Mouse (Mus musculus) limb, embryonic 13.5 days (tissue): ENCODE data around the gene Chia1. TPM values are rescaled to one million over a fixed set of nuclear protein-coding genes. Genes with fewer than 3 reads are reported as not detected.
"Not testable (repeated sequence)": the region's sequence is repeated elsewhere in the genome, so short reads cannot be mapped to it uniquely, and the experiment has no call there.

Source experiments
- ATAC-seq: fragments of 200-750 bp; cut with Nextera tagmentation; 2 replicates; pipeline ENCODE4 v1.8.0; 2017; ENCODE audit warnings: low read depth, moderate number of reproducible peaks, moderate TSS enrichment; ENCODE audit not compliant: low FRiP score
- H3K27ac ChIP-seq: fragments of 300-500 bp; sonication (generic); 2 replicates; pipeline ENCODE4 v1.5.1; 2015; ENCODE audit warnings: inconsistent platforms, mild to moderate bottlenecking, moderate library complexity
- H3K27me3 ChIP-seq: fragments of 300-500 bp; sonication (generic); 2 replicates; pipeline ENCODE4 v1.6.1; 2015; ENCODE audit warnings: mild to moderate bottlenecking, inconsistent platforms
- H3K36me3 ChIP-seq: fragments of 300-500 bp; sonication (generic); 2 replicates; pipeline ENCODE4 v1.6.1; 2015; ENCODE audit warnings: inconsistent platforms, mild to moderate bottlenecking, moderate library complexity
- H3K4me1 ChIP-seq: fragments of 300-500 bp; sonication (generic); 2 replicates; pipeline ENCODE4 v1.6.1; 2015; ENCODE audit warnings: inconsistent platforms
- H3K4me2 ChIP-seq: fragments of 300-500 bp; sonication (generic); replicated peaks from 2 replicates; pipeline ENCODE4 v1.6.1; 2015; ENCODE audit warnings: inconsistent platforms, mild to moderate bottlenecking, moderate library complexity
- H3K4me3 ChIP-seq: fragments of 300-500 bp; sonication (generic); 2 replicates; pipeline ENCODE4 v1.5.1; 2015; ENCODE audit warnings: moderate library complexity, mild to moderate bottlenecking, inconsistent platforms
- H3K9ac ChIP-seq: fragments of 300-500 bp; sonication (generic); 2 replicates; pipeline ENCODE4 v1.6.1; 2015; ENCODE audit warnings: mild to moderate bottlenecking, inconsistent platforms
- H3K9me3 ChIP-seq: fragments of 300-500 bp; sonication (generic); 2 replicates; pipeline ENCODE4 v1.6.1; 2016; ENCODE audit warnings: inconsistent platforms
- WGBS: fragments of 180-500 bp; shearing (Covaris S2); methylation state at CpG from one replicate; pipeline ENCODE4 v1.1.7; 2015; 5-methylcytosine and 5-hydroxymethylcytosine counted together
- polyA plus RNA-seq: library from polyadenylated mRNA; unstranded; fragments of >200 nt; fragmentation: Nextera tagmentation; extraction: Ambion mirVana; gene quantifications from 2 replicates; pipeline ENCODE4 v1.2.1, GENCODE M21; 2015

The Chia1 gene
- not detected in 2 replicates for polyA plus RNA-seq

DNA sequence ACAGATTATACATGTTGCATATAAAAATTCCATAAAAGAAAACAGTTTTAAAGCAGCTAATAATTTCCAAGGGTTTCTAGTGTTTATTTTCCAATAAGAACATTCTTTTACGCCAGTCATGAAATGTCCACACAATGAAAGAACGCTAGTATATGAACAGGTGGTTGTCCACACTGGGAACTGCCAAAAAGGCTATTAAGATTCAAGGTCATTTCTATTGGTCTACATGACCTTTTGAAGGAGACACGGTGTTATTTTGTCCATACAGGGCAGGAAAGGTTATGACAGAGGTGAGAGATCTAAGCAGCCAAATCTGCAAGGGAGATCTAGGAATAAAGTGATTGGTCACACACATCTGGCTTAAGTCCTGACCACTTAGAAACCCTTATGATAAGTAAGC, at the start of gene Chia1:
Chia1 (plus strand) TSS at position 301 of the 400 bp plus-strand sequence.
- H3K9ac ChIP-seq: no peak within 1 kb of the TSS
- H3K9me3 ChIP-seq: no peaks in the 10 kb centered on the region
- no peak within 1 kb of the TSS for H3K4me3 ChIP-seq
- no peaks in the 10 kb centered on the region for H3K27me3 ChIP-seq
- no peak for ATAC-seq
- H3K4me2 ChIP-seq: no peak within 1 kb of the TSS
- no peaks in the 10 kb centered on the region for H3K36me3 ChIP-seq
- H3K27ac ChIP-seq: no peak within 1 kb of the TSS
- 82% methylated on average over 3 of the region's 3 CpGs for WGBS
- H3K4me1 ChIP-seq: no peaks in the 10 kb centered on the region

DNA sequence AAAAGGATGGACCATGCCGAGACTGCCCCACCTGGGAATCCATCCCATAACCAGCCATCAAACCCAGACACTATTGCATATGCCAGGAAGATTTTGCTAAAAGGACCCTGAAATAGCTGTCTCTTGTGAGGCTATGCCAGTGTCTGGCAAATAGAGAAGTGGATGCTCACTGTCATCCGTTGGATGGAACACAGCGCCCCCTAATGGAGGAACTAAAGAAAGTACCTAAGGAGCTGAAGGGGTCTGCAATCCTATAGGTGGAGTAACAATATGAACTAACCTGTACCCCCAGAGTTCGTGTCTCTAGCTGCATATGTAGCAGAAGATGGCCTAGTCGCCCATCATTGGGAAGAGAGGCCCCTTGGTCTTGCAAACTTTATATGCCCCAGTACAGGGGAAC, 45.3 kb upstream of the Chia1 start:
- not testable (repeated sequence) for H3K27me3 ChIP-seq, H3K9ac ChIP-seq
- 36% methylated on average over 5 of the region's 5 CpGs for WGBS

DNA sequence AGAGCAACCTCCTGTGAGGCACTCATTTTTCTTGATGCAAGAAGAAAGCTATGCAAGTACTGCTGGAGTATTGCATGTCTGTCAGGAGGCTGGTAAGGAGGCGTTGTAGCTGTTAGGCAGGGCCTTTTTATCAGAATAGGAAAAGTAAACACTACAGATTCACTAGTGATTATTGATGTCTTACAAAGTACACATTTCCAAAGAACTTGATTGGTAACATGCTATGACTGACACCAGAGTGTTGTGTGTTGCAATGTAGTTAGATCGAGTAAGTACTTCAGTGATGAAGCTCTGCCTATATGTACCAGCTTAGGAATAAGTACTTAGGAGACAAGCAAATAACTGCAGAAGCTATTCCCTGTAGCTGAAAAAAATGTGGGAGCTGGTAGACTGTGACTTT, 42.0 kb upstream of the Chia1 start:
- Histone ChIP-seq H3K9ac (no peak overlapping the region), H3K9me3 (0 out of 2 replicates have a peak, but pooled peaks cover 2% of the 10 kb centered on the region), H3K4me2 (no peak overlapping the region), H3K27me3 (no peaks in the 10 kb centered on the region), H3K4me1 (no peaks in the 10 kb centered on the region), H3K4me3 (no peak overlapping the region), H3K36me3 (no peaks in the 10 kb centered on the region), H3K27ac (no peak overlapping the region)
- 88% methylated on average over 2 of the region's 2 CpGs for WGBS
- no peak for ATAC-seq

More for the DNA sequence above, 45.3 kb upstream of the Chia1 start:
- H3K9me3 ChIP-seq, H3K36me3 ChIP-seq, H3K4me2 ChIP-seq, H3K4me3 ChIP-seq, H3K4me1 ChIP-seq, H3K27ac ChIP-seq, ATAC-seq: not testable (repeated sequence)

DNA sequence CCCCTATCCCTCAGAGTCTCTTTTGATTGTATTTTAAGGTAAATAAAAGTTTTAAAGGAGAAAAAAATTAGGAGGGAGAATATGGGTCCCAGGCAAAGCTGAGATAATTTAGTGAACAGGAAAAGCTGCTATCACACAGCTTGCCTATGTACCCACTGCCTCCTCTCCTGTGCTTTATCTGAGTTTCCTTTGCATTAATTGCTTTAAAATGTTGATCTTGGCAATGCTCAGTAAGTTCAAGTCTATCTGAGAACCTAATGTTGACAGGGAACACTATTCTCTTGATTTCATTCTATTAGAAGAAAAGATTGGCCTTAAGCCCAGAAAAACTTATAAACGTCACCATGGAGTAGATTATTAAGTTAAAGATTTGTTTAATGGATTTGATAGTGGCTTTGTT, 38.2 kb upstream of the Chia1 start:
- no peak for ATAC-seq
- Histone ChIP-seq H3K4me1 (no peaks in the 10 kb centered on the region), H3K9me3 (no peaks in the 10 kb centered on the region), H3K4me2 (no peak overlapping the region), H3K9ac (no peak overlapping the region), H3K4me3 (no peak overlapping the region), H3K36me3 (no peaks in the 10 kb centered on the region), H3K27ac (no peak overlapping the region), H3K27me3 (no peaks in the 10 kb centered on the region)
- WGBS: 72% methylated on average over 1 of the region's 1 CpGs

DNA sequence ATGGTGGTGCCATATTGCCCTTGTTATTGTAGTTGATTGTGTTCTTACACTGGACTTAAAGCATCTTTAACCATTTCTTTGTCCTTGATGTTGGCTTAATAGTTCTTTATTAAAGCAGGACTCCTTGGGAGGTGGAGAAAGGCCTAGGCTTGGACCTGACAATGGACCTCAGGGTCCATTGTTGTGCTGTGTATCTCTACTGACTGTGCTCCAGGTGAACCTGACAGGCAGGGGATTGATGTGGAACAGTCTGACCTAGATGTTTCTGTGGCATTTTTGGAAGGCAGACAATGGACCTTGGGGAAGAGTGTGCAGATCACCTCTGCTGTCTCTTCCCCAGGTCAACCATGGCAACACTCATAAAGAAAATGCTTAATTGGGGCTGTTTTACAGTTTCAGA, 14.0 kb downstream of the Chia1 start:
- Histone ChIP-seq H3K9me3 (peaks cover 47% of the 10 kb centered on the region), H3K9ac (no peak overlapping the region), H3K4me1 (no peaks in the 10 kb centered on the region), H3K27me3 (no peaks in the 10 kb centered on the region), H3K4me3 (no peak overlapping the region), H3K27ac (no peak overlapping the region), H3K4me2 (no peak overlapping the region), H3K36me3 (no peaks in the 10 kb centered on the region)
- ATAC-seq: no peak

DNA sequence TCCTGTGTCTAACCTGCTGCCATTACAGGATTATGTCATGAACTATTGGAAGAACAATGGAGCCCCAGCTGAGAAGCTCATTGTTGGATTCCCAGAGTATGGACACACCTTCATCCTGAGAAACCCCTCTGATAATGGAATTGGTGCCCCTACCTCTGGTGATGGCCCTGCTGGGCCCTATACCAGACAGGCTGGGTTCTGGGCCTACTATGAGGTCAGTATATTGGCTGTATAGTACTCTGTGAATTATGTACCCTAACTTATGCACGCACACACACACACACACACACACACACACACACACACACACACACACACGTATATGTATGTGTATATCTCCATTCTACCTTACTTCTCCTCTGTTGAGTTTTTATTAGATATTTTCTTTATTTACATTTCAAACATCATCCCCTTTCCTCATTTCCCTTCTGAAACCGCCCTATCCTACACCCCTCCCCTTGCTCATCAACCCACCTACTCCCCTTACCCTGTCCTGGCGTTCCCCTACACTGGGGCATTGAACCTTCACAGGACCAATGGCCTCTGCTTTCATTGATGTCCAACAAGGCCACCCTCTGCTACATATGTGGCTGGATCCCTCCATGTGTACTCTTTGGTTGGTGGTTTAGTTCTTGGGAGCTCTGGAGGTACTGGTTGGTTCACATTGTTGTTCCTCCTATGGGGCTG, 15.9 kb downstream of the Chia1 start:
- Histone ChIP-seq H3K27ac (no peak overlapping the region), H3K9ac (no peak overlapping the region), H3K4me3 (no peak overlapping the region), H3K9me3 (peaks cover 39% of the 10 kb centered on the region; the same call in 1 of the 2 replicates), H3K4me2 (no peak overlapping the region), H3K4me1 (no peaks in the 10 kb centered on the region), H3K36me3 (no peaks in the 10 kb centered on the region), H3K27me3 (no peaks in the 10 kb centered on the region)
- ATAC-seq: peak; percentile 37; the same call in 1 of the 2 replicates
- WGBS: 70% methylated on average over 4 of the region's 4 CpGs

DNA sequence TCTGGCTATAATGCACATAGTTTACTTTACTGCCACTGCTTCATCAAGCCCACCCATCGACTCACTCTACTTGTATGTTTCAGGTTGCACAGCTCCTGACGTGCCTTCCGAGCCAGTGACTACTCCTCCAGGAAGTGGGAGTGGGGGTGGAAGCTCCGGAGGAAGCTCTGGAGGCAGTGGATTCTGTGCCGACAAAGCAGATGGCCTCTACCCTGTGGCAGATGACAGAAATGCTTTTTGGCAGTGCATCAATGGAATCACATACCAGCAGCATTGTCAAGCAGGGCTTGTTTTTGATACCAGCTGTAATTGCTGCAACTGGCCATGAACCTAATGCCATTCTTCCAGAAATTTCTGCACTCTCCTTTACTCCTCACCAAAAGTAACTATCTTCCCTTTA, 18.7 kb downstream of the Chia1 start:
- WGBS: 79% methylated on average over 5 of the region's 5 CpGs
- no peaks in the 10 kb centered on the region for H3K27me3 ChIP-seq
- no peak overlapping the region for H3K4me3 ChIP-seq
- ATAC-seq: no peak
- no peak overlapping the region for H3K9ac ChIP-seq
- H3K4me1 ChIP-seq: no peaks in the 10 kb centered on the region
- no peaks in the 10 kb centered on the region for H3K36me3 ChIP-seq
- peaks cover 41% of the 10 kb centered on the region for H3K9me3 ChIP-seq
- no peak overlapping the region for H3K4me2 ChIP-seq
- no peak overlapping the region for H3K27ac ChIP-seq

DNA sequence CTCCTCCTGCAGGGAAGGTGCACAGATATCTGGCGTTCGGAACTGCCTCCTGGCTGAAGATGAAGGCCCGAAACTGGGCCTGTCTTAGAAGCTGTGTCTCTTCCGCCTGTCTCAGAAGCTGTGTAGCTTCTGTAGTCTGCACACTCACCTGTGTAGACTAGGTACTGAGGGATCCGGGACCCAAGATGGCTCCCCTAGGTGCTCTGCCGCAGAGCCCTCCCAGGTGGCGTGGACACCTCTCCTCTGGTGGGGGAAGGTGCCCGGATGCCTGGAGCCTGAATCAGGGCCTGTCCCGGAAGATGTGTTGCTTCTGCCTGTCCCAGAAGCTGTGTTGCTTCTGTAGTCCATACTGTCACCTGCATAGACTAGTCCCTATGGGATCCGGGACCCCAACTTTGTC, 31.1 kb downstream of the Chia1 start:
- ATAC-seq: peak; percentile 11; the same call in 1 of the 2 replicates
- Histone ChIP-seq H3K4me1 (no peaks in the 10 kb centered on the region), H3K9me3 (peaks cover 30% of the 10 kb centered on the region), H3K27ac (no peak overlapping the region), H3K27me3 (no peaks in the 10 kb centered on the region), H3K36me3 (no peaks in the 10 kb centered on the region), H3K4me3 (no peak overlapping the region), H3K9ac (no peak overlapping the region), H3K4me2 (no peak overlapping the region)
- 88% methylated on average over 10 of the region's 10 CpGs for WGBS

DNA sequence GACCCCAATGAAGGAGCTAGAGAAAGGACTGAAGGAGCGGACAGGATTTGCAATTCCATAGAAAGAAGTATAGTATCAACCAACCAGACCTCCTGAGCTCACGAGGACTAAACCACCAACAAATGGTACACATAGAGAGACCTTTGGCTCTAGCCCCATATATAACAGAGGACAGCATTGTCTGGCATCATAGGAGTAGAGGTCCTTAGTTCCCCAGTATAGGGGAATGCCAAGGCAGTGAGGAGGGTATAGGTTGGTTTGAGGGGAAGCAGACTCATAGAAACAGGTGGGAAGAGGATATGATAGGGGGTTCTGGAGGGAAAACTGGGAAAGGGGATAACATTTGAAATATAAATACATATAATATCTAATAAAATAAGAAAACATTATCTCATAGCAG, 41.4 kb downstream of the Chia1 start:
- Histone ChIP-seq H3K4me1 (no peaks in the 10 kb centered on the region), H3K27ac (no peak overlapping the region), H3K9ac (no peak overlapping the region), H3K27me3 (no peaks in the 10 kb centered on the region), H3K4me2 (no peak overlapping the region), H3K4me3 (no peak overlapping the region), H3K36me3 (no peaks in the 10 kb centered on the region), H3K9me3 (peaks cover 14% of the 10 kb centered on the region; the same call in 1 of the 2 replicates)
- WGBS: 85% methylated on average over 2 of the region's 2 CpGs
- ATAC-seq: no peak

DNA sequence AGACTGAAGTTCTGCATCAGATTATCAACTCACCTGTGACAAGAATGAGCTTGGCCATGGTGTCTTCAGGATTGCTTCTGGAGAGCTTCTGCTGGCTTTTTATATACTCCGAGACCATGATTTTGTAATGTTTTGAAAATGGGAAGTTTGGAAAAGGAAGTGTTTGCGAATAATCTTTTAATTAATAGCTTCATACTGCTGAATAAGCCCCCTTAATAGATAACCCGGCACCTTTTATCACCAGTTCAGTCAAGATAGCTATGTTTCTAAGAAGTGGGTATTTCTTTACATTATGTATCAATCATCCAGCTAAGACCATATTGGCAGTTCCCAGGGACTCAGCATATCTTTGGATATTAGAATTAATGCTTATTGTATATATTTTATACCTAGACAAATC, 54.4 kb downstream of the Chia1 start, which contains the start of gene Chil3:
Chil3 (minus strand) TSS at position 101 of the 400 bp plus-strand sequence.
- Histone ChIP-seq H3K4me3 (no peak within 1 kb of the TSS), H3K4me1 (no peaks in the 10 kb centered on the region), H3K27me3 (no peaks in the 10 kb centered on the region), H3K4me2 (no peak within 1 kb of the TSS), H3K9me3 (peaks cover 15% of the 10 kb centered on the region), H3K27ac (no peak within 1 kb of the TSS), H3K9ac (no peak within 1 kb of the TSS), H3K36me3 (no peaks in the 10 kb centered on the region)
- ATAC-seq: no peak
- 80% methylated on average over 3 of the region's 3 CpGs for WGBS

DNA sequence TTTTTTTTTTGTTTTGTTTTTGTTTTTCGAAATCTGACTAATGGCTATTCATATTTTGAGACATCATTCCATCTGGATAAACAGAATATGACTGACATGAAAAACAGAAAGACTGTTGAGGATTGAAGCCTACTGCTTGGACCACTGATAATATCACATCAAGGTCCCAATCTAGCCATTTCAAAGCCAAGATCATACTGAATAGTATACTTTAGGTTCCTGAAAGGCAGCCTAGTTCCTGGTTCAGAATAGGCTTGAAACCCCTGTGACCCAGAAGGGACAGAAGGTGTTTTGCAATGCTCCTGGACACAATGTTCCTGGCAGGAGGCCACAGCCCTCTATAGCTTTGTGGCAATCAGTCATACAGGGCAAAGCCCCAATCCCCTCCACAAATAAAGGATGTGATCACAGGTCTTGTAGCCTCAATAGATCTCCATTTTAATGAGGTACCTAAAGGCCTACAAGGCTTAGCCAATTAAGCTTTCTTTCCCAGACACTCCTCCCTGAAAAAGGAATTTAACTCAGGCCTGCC, 57.6 kb downstream of the Chia1 start:
- Histone ChIP-seq H3K4me1 (no peaks in the 10 kb centered on the region), H3K4me3 (no peak overlapping the region), H3K9me3 (peaks cover 18% of the 10 kb centered on the region), H3K27me3 (no peaks in the 10 kb centered on the region), H3K9ac (no peak overlapping the region), H3K4me2 (no peak overlapping the region), H3K27ac (no peak overlapping the region), H3K36me3 (no peaks in the 10 kb centered on the region)
- WGBS: 54% methylated on average over 1 of the region's 1 CpGs
- ATAC-seq: no peak

DNA sequence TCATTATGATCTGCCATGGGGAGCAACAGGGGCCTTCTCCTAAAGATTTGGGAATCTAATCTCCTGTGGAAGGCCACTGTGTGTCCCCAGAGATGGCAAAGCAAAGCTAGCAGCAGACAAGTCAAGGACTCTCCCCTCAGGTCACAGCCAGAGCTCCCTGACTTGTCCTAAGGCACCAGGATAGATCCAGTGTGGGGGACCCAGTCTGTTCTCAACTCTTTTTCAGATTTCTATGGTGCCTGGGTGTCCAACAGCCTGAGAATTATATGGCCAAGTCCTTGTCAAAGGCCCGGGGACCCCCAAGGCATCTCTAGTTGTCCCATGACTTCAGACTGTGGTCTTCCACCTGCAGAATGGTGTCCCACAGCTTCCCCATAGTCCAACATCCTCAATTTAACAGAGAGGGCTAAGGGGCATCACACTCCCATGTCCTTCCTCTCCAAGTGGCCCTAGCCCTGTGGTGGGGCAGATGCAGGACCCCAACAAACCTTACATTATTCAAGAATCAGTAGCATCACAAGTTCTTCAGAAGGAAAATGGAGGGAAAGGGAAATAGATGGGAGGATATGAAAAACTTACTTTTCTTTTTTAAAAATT, 58.2 kb downstream of the Chia1 start:
- no peak overlapping the region for H3K27ac ChIP-seq
- no peak overlapping the region for H3K9ac ChIP-seq
- WGBS: 90% methylated on average over 1 of the region's 1 CpGs
- ATAC-seq: no peak
- no peaks in the 10 kb centered on the region for H3K36me3 ChIP-seq
- no peak overlapping the region for H3K4me2 ChIP-seq
- peaks cover 18% of the 10 kb centered on the region for H3K9me3 ChIP-seq
- no peak overlapping the region for H3K4me3 ChIP-seq
- H3K4me1 ChIP-seq: no peaks in the 10 kb centered on the region
- no peaks in the 10 kb centered on the region for H3K27me3 ChIP-seq
